Mouse (Mus musculus) heart, postnatal 25 days (tissue): ENCODE data around the gene Fam8a1. TPM values are rescaled to one million over a fixed set of nuclear protein-coding genes. Genes with fewer than 3 reads are reported as not detected.

Experiments
- DNase-seq: peaks from one replicate; pipeline ENCODE4 v3.0.0; 2022; ENCODE audit warnings: low spot score
- intact Hi-C: fragments of 180-260 bp; cut with DNase I; formaldehyde crosslinking; loops from one replicate; pipeline ENCODE4 v1.15.1; 2025
- total RNA-seq, 2 experiments: library from RNA; stranded (reverse); gene quantifications; 2 replicates each; pipeline ENCODE4 v1.2.3; 2021

The Fam8a1 gene
- total RNA-seq, 2 experiments from 2014 or later = 31.0 to 37.0 TPM

DNA sequence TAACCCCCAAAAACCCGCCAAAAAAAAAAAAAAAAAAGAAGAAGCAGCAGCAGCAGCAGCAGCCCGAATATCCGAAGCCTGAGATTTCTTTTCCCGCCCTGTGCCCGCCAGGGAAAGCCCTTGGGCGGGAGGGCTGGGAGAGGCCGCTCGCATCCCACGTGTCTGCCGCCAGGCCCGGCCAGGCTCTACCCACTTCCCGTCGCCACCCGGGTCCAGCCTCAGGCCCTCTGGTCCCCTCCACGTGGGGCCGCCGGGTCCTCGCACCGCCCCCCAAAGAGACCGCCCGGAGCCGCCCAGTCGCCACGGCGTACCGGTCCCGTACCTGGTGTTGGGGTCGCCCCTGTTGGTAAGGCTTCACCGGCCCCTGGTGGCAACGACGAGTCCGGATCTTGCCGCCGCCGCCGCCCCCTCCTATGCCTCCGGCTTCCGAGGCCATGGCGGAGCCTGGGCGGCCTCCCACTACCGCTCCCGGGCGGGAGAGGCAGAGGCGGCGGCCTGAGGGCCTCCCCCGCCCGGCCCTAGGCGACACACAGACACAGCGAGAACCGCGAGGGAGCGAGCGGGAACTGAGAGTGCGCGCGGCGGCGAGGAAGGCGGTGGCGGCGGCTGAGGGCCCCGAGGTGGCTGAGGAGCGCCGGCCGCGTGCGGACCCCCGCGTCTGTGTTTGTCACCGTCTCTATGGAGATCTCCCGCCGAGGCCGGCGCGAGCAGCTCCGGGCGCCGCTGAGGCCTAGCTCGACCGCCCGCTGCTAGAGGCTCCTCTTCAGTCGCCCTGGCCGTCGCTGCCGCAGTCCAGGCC, 57.9 kb downstream of the Fam8a1 start:
- intact Hi-C loops = loop anchor here (5.0 kb wide), 1 partner anchor 70 kb away; no protein-coding TSS in a partner anchor
- peak; percentile 47 for DNase-seq

Other genes starting within 250 kb of the Fam8a1 start
- gene Cap2, start 167.7 kb upstream of the Fam8a1 start, total RNA-seq = 100 to 1,000 TPM; 133 to 155 TPM
- gene Nup153, start 58.4 kb downstream of the Fam8a1 start, total RNA-seq = 10 to 100 TPM; 29.4 to 39.3 TPM